Mouse (Mus musculus): ENCODE results near the gene Stox2. TPM values are rescaled to one million over a fixed set of nuclear protein-coding genes. Genes with fewer than 3 reads are reported as not detected.

The Stox2 gene
- total RNA-seq, 2 experiments from 2014 or later: 77.8 to 80.3 TPM

- no peak for DNase-seq (ENCODE audit: low spot score in 2 of 2)
These were observed 34.8 kb downstream of the Stox2 start for GRCm38 (mm10) chr8:47411321-47411720.

DNA sequence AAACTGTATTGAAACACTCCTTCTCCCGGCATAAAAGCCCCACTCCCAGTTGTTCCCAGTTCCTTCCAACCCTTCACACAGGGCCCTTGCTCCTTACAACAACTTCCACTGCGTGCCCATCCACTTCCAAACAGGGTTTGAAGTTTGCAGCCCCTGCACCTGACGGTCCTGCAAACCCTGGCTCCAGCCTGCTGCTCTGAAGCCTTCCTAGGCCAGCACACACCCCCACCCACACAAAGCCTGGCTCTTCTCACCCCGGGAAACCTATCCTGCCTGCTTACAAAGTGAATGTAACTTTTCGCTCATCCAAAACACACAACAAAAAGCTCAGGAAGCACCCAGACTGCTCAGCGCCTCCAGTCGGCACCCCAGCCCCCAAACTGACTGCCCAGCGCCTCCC, 37.1 kb downstream of the Stox2 start:
- DNase-seq (ENCODE audit: low spot score in 2 of 2): no peak

- no peak for DNase-seq (ENCODE audit: low spot score in 2 of 2)
These were observed 41.3 kb downstream of the Stox2 start for GRCm38 (mm10) chr8:47404852-47405251.

DNA sequence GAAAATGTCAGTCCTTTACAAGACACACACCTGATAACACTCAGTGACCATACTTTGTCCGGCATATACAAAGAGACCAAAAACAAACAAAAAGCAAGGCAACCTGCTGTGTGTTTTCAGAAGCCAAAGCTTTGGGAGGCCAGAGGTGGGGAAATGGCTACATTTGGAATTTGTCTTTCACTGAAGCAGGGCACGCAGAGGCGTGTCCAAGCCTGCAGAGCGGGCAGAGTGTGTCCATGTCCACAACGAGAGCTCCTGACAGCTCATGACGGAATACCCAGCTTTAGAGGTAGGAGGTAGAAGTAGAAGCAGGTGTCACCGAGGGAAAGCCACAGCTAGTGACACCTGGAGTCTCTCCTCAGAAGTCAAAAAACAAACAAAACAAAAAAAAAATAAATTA, 53.2 kb downstream of the Stox2 start:
- DNase-seq (ENCODE audit: low spot score in 2 of 2): no peak

- DNase-seq (ENCODE audit: low spot score in 2 of 2): no peak
These were observed 53.9 kb downstream of the Stox2 start for GRCm38 (mm10) chr8:47392290-47392689.

- no peak for DNase-seq (ENCODE audit: low spot score in 2 of 2)
These were observed 54.3 kb downstream of the Stox2 start for GRCm38 (mm10) chr8:47391844-47392243.

GRCm38 (mm10) chr8:47389430-47389829, 56.7 kb downstream of the Stox2 start:
- DNase-seq (ENCODE audit: low spot score in 2 of 2): no peak

GRCm38 (mm10) chr8:47388171-47388570, 58.0 kb downstream of the Stox2 start:
- no peak for DNase-seq (ENCODE audit: low spot score in 2 of 2)

- DNase-seq (ENCODE audit: low spot score in 2 of 2): no peak
These were observed 60.4 kb downstream of the Stox2 start for GRCm38 (mm10) chr8:47385810-47386209.

GRCm38 (mm10) chr8:47384151-47384550, 62.0 kb downstream of the Stox2 start:
- no peak for DNase-seq (ENCODE audit: low spot score in 2 of 2)

GRCm38 (mm10) chr8:47383632-47384031, 62.5 kb downstream of the Stox2 start:
- no peak for DNase-seq (ENCODE audit: low spot score in 2 of 2)

GRCm38 (mm10) chr8:47381216-47381615, 64.9 kb downstream of the Stox2 start:
- DNase-seq (ENCODE audit: low spot score in 2 of 2): peak in 1 of 2 experiments; percentile 11

GRCm38 (mm10) chr8:47380725-47381124, 65.4 kb downstream of the Stox2 start:
- DNase-seq (ENCODE audit: low spot score in 2 of 2): no peak

DNA sequence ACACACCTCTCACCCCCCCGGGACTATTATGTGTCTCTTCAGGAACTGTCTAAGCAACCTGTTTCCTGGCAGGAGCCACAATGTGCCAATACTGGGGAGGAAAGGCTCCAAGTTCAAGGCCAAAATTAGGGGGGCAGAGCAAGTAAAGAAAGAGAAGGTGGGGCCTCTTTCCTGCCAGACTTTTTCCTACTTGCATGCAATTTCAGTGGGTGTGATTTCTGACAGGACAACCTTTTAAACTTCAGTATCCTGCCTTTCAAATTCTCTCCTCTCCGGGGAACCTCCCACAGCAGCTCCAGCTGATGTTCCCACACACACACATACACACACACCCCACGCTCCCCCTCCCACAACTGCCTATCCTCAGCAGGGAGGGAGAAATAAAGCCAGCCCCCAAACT, 66.1 kb downstream of the Stox2 start:
- no peak for DNase-seq (ENCODE audit: low spot score in 2 of 2)

DNA sequence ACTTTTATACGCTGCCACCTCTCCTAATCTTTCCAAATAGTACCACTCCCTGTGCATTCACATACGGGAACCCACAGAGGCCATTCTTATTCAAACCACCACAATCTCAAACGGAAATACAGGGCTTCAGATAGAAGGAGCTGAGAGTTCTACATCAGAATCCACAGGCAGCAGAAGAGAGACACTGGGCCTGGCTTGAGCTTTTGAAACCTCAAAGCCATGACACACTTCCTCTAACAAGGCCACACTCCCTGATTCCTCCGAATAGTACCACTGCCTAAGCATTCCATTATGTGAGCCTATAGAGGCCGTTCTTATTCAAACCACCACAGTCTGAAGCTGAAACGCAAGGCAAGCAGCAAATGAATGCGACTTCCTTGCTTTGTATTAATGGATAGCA, 69.5 kb downstream of the Stox2 start:
- no peak for DNase-seq (ENCODE audit: low spot score in 2 of 2)

GRCm38 (mm10) chr8:47373757-47374156, 72.4 kb downstream of the Stox2 start:
- DNase-seq (ENCODE audit: low spot score in 2 of 2): no peak

- no peak for DNase-seq (ENCODE audit: low spot score in 2 of 2)
These were observed 74.6 kb downstream of the Stox2 start for GRCm38 (mm10) chr8:47371539-47371938.

DNA sequence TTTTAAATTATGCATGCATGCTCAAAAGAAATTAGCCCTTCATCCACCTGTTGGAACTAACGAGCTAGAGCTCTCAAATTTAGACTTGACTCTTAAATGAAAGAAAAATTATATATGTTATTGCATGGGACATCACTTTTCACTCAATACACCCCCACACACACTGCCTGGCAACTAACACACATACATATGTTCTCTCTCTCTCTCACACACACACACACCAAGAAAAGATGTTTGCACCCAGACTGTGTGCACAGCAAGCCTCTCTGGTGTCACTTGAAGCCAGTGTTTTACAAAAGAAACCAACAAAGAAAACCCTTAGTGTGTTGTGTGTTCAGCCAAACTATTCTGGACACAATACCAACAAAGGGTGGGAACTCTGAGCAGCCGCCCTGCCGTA, 75.1 kb downstream of the Stox2 start:
- no peak for DNase-seq (ENCODE audit: low spot score in 2 of 2)

DNA sequence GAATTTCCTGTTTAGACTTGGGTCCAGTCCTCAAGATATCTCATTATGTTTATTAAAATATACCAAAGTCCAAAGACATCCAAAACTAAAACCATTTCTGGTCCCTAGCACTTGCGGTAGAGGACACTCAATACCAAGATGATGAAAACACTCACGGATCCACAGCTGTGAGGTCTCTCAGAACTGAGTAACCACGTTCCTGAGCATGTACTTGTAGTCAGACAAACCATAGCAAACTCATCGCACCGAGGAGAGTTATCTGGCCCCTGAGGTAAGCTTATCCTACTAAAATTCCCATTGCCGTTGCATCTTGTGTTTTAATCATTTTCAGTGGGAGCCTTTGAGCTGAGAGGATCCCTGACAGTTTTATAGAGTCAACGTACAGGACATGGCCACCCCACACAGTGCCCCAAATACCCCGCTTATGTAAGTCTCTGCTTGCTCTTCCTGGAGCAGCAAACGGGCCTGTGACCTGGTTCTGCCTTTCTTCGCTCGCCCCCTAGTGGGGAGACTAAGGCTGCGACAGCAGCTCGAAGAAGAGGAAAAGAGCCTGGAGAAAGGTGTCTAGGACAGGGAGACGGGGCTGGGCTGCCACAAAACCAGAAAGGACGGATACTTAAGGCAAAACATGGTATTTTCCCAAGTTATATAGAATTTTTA, 75.6 kb downstream of the Stox2 start:
- DNase-seq (ENCODE audit: low spot score in 2 of 2): peak; percentile 89

DNA sequence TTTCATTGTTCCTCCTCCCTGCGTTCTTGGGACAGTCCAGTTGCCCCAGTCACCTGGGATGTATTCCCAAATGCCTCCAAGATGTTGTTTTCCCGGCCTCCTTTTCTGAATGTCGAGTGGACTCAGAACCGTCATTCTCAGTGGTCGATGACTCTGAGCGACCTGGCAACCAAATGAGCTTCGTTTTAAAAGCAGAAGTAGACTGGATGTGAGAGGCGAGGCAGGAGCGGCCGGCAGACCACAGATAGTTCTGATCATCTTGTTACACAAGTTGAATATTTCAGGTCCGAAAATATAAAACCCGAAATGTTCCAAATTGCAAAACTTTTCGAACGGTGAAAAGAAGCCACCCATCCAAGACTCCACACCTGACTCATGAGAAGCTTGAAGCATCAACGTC, 76.2 kb downstream of the Stox2 start:
- no peak for DNase-seq (ENCODE audit: low spot score in 2 of 2)

GRCm38 (mm10) chr8:47369044-47369769, 77.0 kb downstream of the Stox2 start:
- DNase-seq (ENCODE audit: low spot score in 2 of 2): no peak

GRCm38 (mm10) chr8:47367029-47367428, 79.1 kb downstream of the Stox2 start:
- no peak for DNase-seq (ENCODE audit: low spot score in 2 of 2)

DNA sequence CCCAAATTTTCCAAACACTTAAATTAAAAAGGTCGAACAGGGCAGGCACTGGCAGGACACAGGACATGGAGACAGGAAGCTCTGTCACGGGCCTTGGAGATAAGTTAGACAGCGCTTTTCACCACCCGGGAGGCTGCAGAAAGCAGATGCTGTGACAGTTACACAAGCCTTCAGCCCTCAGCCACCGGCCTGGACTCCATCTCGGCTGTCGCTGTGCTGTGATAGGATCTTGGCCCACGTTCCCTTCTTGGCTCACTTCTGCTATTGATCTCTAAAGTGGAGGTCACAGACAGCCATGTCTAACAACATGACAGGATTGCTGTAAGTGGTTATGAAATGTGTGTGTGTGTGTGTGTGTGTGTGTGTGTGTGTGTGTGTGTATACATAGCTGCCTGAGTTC, 82.9 kb downstream of the Stox2 start:
- no peak for DNase-seq (ENCODE audit: low spot score in 2 of 2)
